Mouse (Mus musculus): ENCODE measurements around the gene Spred2.

GRCm38 (mm10) chr11:19949725-19950124, 25.6 kb downstream of the Spred2 start:
- TF ChIP-seq CTCF (IDR thresholded peaks at IDR 0.05; ENCODE audit: low read depth, low read length) = no peak
- TF ChIP-seq GATA1 (IDR thresholded peaks at IDR 0.05; ENCODE audit: borderline replicate concordance, low read length) = no peak
- TF ChIP-seq TAL1 (conservative IDR thresholded peaks at IDR 0.05; ENCODE audit: low read depth, low read length) = no peak

All from G1E (cell line).